Mouse (Mus musculus) frontal cortex, postnatal 14 days (tissue): ENCODE results near the gene Cadps.

ENCODE experiments used
- DNase-seq, 2 experiments: peaks; one replicate each; pipeline ENCODE4 v3.0.0; 2022; ENCODE audit warnings: low spot score in 2 of 2

The Cadps gene

GRCm38 (mm10) chr14:12822491-12823219 lies at the start of gene Cadps:
Gene Cadps, minus strand, starts transcription at chr14:12823079.
- peak; percentile 67 to 68 for DNase-seq

- no peak for DNase-seq
Observed at GRCm38 (mm10) chr14:12869605-12870004, 46.7 kb upstream of the Cadps start.

- no peak for DNase-seq
Observed at GRCm38 (mm10) chr14:12865258-12865657, 42.4 kb upstream of the Cadps start.

- DNase-seq = no peak
Observed at GRCm38 (mm10) chr14:12843860-12844259, 21.0 kb upstream of the Cadps start.

GRCm38 (mm10) chr14:12839471-12839870 lies 16.6 kb upstream of the Cadps start:
- no peak for DNase-seq

- DNase-seq = no peak
Observed at GRCm38 (mm10) chr14:12838949-12839348, 16.1 kb upstream of the Cadps start.

- DNase-seq = no peak
Observed at GRCm38 (mm10) chr14:12838323-12838722, 15.4 kb upstream of the Cadps start.

GRCm38 (mm10) chr14:12837902-12838301 lies 15.0 kb upstream of the Cadps start:
- no peak for DNase-seq

GRCm38 (mm10) chr14:12823781-12824180 lies 902 bp upstream of the Cadps start:
- no peak for DNase-seq

GRCm38 (mm10) chr14:12821831-12822490 lies 918 bp downstream of the Cadps start:
- DNase-seq = peak; percentile 56 to 61

GRCm38 (mm10) chr14:12821156-12821813 lies 1.6 kb downstream of the Cadps start:
- DNase-seq = no peak

- DNase-seq = no peak
Observed at GRCm38 (mm10) chr14:12820149-12820548, 2.7 kb downstream of the Cadps start.

- no peak for DNase-seq
Observed at GRCm38 (mm10) chr14:12818442-12818841, 4.4 kb downstream of the Cadps start.

- no peak for DNase-seq
Observed at GRCm38 (mm10) chr14:12812072-12812471, 10.8 kb downstream of the Cadps start.

- no peak for DNase-seq
Observed at GRCm38 (mm10) chr14:12802995-12803394, 19.9 kb downstream of the Cadps start.

GRCm38 (mm10) chr14:12801100-12801499 lies 21.8 kb downstream of the Cadps start:
- DNase-seq = no peak

GRCm38 (mm10) chr14:12798926-12799325 lies 24.0 kb downstream of the Cadps start:
- no peak for DNase-seq

GRCm38 (mm10) chr14:12784296-12784695 lies 38.6 kb downstream of the Cadps start:
- DNase-seq = no peak

- DNase-seq = no peak
Observed at GRCm38 (mm10) chr14:12780016-12780415, 42.9 kb downstream of the Cadps start.

GRCm38 (mm10) chr14:12777990-12778389 lies 44.9 kb downstream of the Cadps start:
- peak; percentile 8 to 13 for DNase-seq

GRCm38 (mm10) chr14:12768870-12769269 lies 54.0 kb downstream of the Cadps start:
- no peak for DNase-seq

- no peak for DNase-seq
Observed at GRCm38 (mm10) chr14:12753237-12753636, 69.6 kb downstream of the Cadps start.

- DNase-seq = no peak
Observed at GRCm38 (mm10) chr14:12751821-12752220, 71.1 kb downstream of the Cadps start.
